Mouse (Mus musculus): ENCODE results near the gene Tiam1. TPM values are rescaled to one million over a fixed set of nuclear protein-coding genes. Genes with fewer than 3 reads are reported as not detected.

Gene Tiam1
- polyA plus RNA-seq, 1 experiment from 2014 or later, result 18.8 TPM

GRCm38 (mm10) chr16:90052905-90053519 lies 90.6 kb downstream of the Tiam1 start:
- Histone ChIP-seq H3K36me3 (ENCODE audit: control insufficient read depth, insufficient read depth, low read length) (no peaks in the 10 kb centered on the region), H3K4me2 (replicated peaks; ENCODE audit: low read depth) (no peak overlapping the region), H3K9me3 (ENCODE audit: control insufficient read depth, low read length) (no peaks in the 10 kb centered on the region), H3K27me3 (ENCODE audit: control insufficient read depth, insufficient read depth, low read length) (no peaks in the 10 kb centered on the region), H3K4me3 (ENCODE audit: low read depth, low read length) (no peak overlapping the region), H3K9ac (ENCODE audit: low read length) (no peak overlapping the region), H3K4me1 (replicated peaks; ENCODE audit: control insufficient read depth, insufficient read depth) (no peaks in the 10 kb centered on the region), H3K27ac (replicated peaks) (no peak overlapping the region)
- ATAC-seq (ENCODE audit: low FRiP score, low TSS enrichment) (peak; percentile 64; the same call in 1 of the 2 replicates), DNase-seq (ENCODE audit: low spot score) (peak; percentile 24)
- TF ChIP-seq EP300 (optimal IDR thresholded peaks at IDR 0.05) (no peak), CTCF (IDR thresholded peaks at IDR 0.05; ENCODE audit: low read depth) (peak; percentile 52)
- 79% methylated on average over 14 of the region's 14 CpGs for WGBS

GRCm38 (mm10) chr16:90052409-90052808 lies 91.2 kb downstream of the Tiam1 start:
- Histone ChIP-seq H3K4me2 (replicated peaks; ENCODE audit: low read depth) (no peak overlapping the region), H3K9me3 (ENCODE audit: control insufficient read depth, low read length) (no peaks in the 10 kb centered on the region), H3K9ac (ENCODE audit: low read length) (no peak overlapping the region), H3K4me1 (replicated peaks; ENCODE audit: control insufficient read depth, insufficient read depth) (no peaks in the 10 kb centered on the region), H3K36me3 (ENCODE audit: control insufficient read depth, insufficient read depth, low read length) (no peaks in the 10 kb centered on the region), H3K27me3 (ENCODE audit: control insufficient read depth, insufficient read depth, low read length) (no peaks in the 10 kb centered on the region), H3K4me3 (ENCODE audit: low read depth, low read length) (no peak overlapping the region), H3K27ac (replicated peaks) (no peak overlapping the region)
- TF ChIP-seq EP300 (optimal IDR thresholded peaks at IDR 0.05) (no peak), CTCF (IDR thresholded peaks at IDR 0.05; ENCODE audit: low read depth) (no peak)
- 45% methylated on average over 11 of the region's 11 CpGs for WGBS
- ATAC-seq (ENCODE audit: low FRiP score, low TSS enrichment) (0 out of 2 replicates have a peak, but pooled peaks have one; percentile 24), DNase-seq (ENCODE audit: low spot score) (no peak)

- no peak overlapping the region for H3K9ac ChIP-seq (ENCODE audit: low read length)
These were observed 92.5 kb downstream of the Tiam1 start for GRCm38 (mm10) chr16:90051051-90051450.

GRCm38 (mm10) chr16:90047841-90048240 lies 95.7 kb downstream of the Tiam1 start:
- no peaks in the 10 kb centered on the region for H3K4me1 ChIP-seq (replicated peaks; ENCODE audit: control insufficient read depth, insufficient read depth)
- no peak overlapping the region for H3K9ac ChIP-seq (ENCODE audit: low read length)
- DNase-seq (ENCODE audit: low spot score), result no peak
- TF ChIP-seq EP300 (optimal IDR thresholded peaks at IDR 0.05), result no peak
- TF ChIP-seq CTCF (IDR thresholded peaks at IDR 0.05; ENCODE audit: low read depth), result no peak
- no peak overlapping the region for H3K4me2 ChIP-seq (replicated peaks; ENCODE audit: low read depth)
- H3K27ac ChIP-seq (replicated peaks), result no peak overlapping the region
- H3K4me3 ChIP-seq (ENCODE audit: low read depth, low read length), result no peak overlapping the region
- H3K36me3 ChIP-seq (ENCODE audit: control insufficient read depth, insufficient read depth, low read length), result no peaks in the 10 kb centered on the region
- H3K9me3 ChIP-seq (ENCODE audit: control insufficient read depth, low read length), result no peaks in the 10 kb centered on the region
- 79% methylated on average over 6 of the region's 6 CpGs for WGBS
- H3K27me3 ChIP-seq (ENCODE audit: control insufficient read depth, insufficient read depth, low read length), result no peaks in the 10 kb centered on the region
- no peak for ATAC-seq (ENCODE audit: low FRiP score, low TSS enrichment)

More at GRCm38 (mm10) chr16:90051051-90051450, 92.5 kb downstream of the Tiam1 start:
- Histone ChIP-seq H3K27me3 (ENCODE audit: control insufficient read depth, insufficient read depth, low read length) (no peaks in the 10 kb centered on the region), H3K36me3 (ENCODE audit: control insufficient read depth, insufficient read depth, low read length) (no peaks in the 10 kb centered on the region), H3K9me3 (ENCODE audit: control insufficient read depth, low read length) (no peaks in the 10 kb centered on the region), H3K4me3 (ENCODE audit: low read depth, low read length) (no peak overlapping the region), H3K4me2 (replicated peaks; ENCODE audit: low read depth) (no peak overlapping the region), H3K4me1 (replicated peaks; ENCODE audit: control insufficient read depth, insufficient read depth) (no peaks in the 10 kb centered on the region), H3K27ac (replicated peaks) (no peak overlapping the region)
- DNase-seq (ENCODE audit: low spot score) (no peak), ATAC-seq (ENCODE audit: low FRiP score, low TSS enrichment) (no peak)
- no peak for TF ChIP-seq CTCF (IDR thresholded peaks at IDR 0.05; ENCODE audit: low read depth)
- TF ChIP-seq EP300 (optimal IDR thresholded peaks at IDR 0.05), result no peak
- 87% methylated on average over 7 of the region's 7 CpGs for WGBS

- Histone ChIP-seq H3K9ac (ENCODE audit: low read length) (no peak overlapping the region), H3K9me3 (ENCODE audit: control insufficient read depth, low read length) (no peaks in the 10 kb centered on the region), H3K36me3 (ENCODE audit: control insufficient read depth, insufficient read depth, low read length) (no peaks in the 10 kb centered on the region), H3K4me1 (replicated peaks; ENCODE audit: control insufficient read depth, insufficient read depth) (no peaks in the 10 kb centered on the region), H3K4me2 (replicated peaks; ENCODE audit: low read depth) (no peak overlapping the region), H3K4me3 (ENCODE audit: low read depth, low read length) (no peak overlapping the region), H3K27ac (replicated peaks) (no peak overlapping the region), H3K27me3 (ENCODE audit: control insufficient read depth, insufficient read depth, low read length) (no peaks in the 10 kb centered on the region)
- WGBS, result 44% methylated on average over 12 of the region's 12 CpGs
- TF ChIP-seq EP300 (optimal IDR thresholded peaks at IDR 0.05), result no peak
- TF ChIP-seq CTCF (IDR thresholded peaks at IDR 0.05; ENCODE audit: low read depth), result no peak
- DNase-seq (ENCODE audit: low spot score), result no peak
- ATAC-seq (ENCODE audit: low FRiP score, low TSS enrichment), result no peak
These were observed 96.9 kb downstream of the Tiam1 start for GRCm38 (mm10) chr16:90046494-90047158.

GRCm38 (mm10) chr16:90045611-90046010 lies 98.0 kb downstream of the Tiam1 start:
- 95% methylated on average over 8 of the region's 8 CpGs for WGBS
- ATAC-seq (ENCODE audit: low FRiP score, low TSS enrichment), result no peak
- TF ChIP-seq CTCF (IDR thresholded peaks at IDR 0.05; ENCODE audit: low read depth) (no peak), EP300 (optimal IDR thresholded peaks at IDR 0.05) (no peak)

More at GRCm38 (mm10) chr16:90045611-90046010, 98.0 kb downstream of the Tiam1 start:
- H3K4me1 ChIP-seq (replicated peaks; ENCODE audit: control insufficient read depth, insufficient read depth), result no peaks in the 10 kb centered on the region
- H3K9me3 ChIP-seq (ENCODE audit: control insufficient read depth, low read length), result no peaks in the 10 kb centered on the region
- no peak overlapping the region for H3K27ac ChIP-seq (replicated peaks)
- DNase-seq (ENCODE audit: low spot score), result no peak
- H3K9ac ChIP-seq (ENCODE audit: low read length), result no peak overlapping the region
- no peaks in the 10 kb centered on the region for H3K36me3 ChIP-seq (ENCODE audit: control insufficient read depth, insufficient read depth, low read length)
- no peaks in the 10 kb centered on the region for H3K27me3 ChIP-seq (ENCODE audit: control insufficient read depth, insufficient read depth, low read length)
- no peak overlapping the region for H3K4me2 ChIP-seq (replicated peaks; ENCODE audit: low read depth)
- no peak overlapping the region for H3K4me3 ChIP-seq (ENCODE audit: low read depth, low read length)

Data from stomach, postnatal 0 days (tissue).